Mouse (Mus musculus): Measurements from ENCODE around the gene Capn8.
A peak's percentile ranks its signal among the peaks of the same experiment; 100 is the strongest.

Gene Capn8

DNA sequence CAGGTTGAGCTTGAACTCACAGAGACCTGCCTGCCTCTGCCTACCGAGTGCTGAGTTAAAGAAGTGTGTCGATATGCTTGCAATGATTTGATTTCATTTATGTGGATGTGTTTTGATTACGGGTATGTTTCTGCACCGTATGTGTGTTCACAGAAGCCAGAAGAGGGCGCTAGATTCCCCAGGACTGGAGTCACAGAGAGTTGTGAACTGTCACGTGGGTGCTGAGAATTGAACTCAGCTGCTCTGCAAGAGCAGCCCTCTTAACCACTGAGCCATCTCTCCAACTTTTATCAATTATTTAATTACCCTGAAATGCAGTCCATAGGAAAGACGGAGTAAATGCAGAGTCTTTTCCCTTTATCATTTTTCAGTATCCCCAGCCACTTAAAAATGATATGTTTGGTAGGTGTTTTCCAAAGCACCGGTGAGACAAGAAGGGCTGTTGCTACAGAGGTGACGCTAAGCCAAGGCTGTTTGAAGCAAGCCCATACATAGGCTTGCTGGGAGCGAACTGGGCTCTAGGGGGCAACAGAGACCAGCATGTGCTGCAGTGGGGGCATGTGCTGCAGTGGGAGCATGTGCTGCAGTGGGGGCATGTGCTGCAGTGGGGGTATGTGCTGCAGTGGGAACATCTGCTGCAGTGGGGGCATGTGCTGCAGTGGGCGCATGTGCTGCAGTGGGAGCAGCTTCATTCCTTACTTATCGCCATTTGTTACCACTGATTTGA, 11.0 kb upstream of the Capn8 start:
- DNase-seq = peak; percentile 64

DNA sequence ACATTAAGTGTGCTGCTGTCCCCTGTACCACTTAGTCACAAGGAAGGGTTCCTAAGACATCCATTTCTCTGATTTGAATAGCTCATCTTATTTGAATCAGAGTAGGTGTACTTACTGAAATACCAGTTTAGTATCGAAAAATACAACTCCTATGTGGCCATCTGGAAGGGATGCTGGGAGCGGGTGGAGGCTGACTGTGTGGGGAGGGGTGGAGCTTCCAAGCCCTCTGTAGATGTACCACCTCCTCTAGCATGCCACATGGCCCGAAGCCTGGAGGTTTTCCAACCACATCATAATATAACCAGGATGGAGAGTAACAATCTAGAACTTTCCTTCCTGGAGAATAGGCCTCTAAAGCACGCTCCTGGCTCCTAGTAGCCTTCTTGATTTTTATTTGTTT, 6.5 kb upstream of the Capn8 start:
- no peak for DNase-seq

DNA sequence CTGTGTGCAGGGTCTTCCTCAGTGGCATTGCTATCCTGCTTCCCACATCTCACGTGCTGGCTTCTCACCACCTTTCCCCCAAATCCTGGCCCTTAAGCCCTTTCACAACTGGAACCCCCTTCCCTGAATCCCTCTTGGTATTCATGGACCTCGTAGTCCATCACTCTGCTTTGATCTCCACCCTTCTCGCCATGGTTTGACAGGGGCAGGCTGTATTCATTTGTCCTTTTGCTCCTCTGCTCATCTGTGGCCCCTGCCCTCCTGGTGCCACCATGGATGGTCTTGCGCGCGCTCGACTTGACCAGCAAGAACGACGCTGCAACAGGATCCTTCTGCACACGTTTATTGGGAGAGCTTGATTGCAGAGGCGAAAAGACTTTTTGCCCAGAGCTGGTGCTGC, 5.3 kb upstream of the Capn8 start:
- DNase-seq = no peak

DNA sequence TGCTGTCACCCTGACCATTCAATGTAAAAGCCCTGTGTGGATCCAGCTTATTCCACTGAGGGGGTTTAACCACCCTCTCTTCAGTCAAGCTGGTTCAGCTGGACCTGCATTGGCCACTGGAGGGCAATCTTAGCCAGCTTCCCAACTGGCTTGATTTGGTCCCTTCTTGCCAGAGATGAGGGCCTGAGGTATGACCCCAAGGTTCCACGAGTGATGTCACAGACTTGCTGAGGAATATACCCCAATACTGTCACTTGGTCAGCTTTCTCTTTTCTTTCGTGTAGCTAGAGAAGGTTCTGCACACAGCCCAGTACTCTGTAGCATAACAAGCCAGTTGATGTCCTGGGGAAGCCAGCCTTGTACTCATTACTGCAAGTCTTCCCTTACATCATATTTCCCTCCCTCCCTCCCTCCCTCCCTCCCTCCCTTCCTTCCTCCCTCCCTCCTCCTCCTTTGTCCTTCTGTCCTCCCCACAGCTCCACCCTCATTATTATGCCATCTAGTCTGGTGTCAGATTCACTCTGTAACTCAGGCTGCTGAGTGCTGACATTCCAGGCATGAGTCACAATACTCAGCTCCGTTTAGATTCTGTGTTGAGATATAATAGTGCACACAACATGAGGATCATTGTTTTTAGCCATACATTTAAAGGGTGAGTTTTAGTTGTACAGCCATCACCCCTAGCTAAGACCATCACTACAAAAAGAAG, 4.3 kb upstream of the Capn8 start:
- peak; percentile 78 for DNase-seq

DNA sequence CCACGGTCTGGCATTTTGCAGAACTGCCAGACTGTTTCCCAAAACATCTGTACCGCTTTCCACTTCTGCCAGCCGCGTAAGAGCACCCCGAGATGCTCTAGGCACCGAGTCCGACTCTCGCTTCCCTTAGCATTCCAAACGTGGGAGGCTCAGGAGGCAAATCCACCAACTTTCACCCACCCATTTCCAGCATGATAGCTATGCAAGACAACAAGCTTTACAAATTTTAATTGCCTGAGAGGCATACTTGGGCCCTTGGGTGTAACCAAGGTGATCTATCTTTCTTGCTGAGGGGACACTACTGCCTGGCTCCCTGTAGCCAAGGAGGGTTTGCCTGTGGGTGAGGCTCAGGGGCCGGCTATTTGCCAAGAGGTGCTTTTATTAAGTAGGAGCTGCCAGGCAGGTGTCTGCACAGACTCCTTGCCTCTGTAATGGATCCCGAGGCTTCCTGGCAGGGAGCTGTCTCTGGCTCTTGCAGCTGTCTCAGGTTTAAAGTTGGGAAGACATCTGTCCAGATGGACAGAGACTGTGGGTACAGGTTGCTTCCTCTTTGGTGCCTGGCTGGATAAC, 2.8 kb upstream of the Capn8 start:
- no peak for DNase-seq

DNA sequence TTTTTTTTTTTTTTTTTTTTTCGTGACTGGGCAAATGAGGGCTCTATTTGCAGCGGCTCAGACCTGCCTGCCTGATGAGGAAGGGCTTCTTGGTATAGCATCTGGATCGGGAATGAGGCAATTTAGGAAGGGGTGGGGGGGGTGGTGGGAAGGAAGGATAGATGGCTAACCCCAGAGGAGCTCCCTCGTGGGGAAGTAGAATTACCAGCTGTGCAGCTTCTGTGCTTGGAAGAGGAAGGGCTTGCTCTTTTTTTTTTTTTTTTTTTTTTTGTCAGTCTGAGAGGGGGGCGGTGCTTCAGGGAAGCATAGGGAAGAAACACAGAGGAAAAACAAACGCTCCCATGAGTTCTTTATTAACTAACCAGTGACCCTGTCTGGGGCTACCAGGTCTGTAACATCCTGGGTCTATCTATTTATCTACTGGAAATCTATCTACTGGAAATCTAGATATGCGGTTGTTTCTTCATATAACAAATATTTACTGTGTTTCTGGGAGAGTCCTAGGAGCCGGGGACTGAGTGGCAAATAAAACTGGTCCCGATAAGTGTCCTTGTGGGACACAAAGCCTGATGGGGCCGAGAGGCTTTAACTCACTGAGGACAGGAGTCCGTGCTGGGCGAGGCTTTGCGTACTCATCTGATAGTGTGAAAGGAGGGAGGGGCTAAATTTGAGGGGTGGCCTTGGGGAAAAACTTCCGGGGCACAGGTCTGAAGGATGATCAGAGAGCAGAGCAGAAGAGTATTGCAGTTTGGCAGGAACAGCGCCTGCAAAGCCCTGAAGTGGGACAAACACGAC, 2.0 kb upstream of the Capn8 start:
- DNase-seq = no peak

DNA sequence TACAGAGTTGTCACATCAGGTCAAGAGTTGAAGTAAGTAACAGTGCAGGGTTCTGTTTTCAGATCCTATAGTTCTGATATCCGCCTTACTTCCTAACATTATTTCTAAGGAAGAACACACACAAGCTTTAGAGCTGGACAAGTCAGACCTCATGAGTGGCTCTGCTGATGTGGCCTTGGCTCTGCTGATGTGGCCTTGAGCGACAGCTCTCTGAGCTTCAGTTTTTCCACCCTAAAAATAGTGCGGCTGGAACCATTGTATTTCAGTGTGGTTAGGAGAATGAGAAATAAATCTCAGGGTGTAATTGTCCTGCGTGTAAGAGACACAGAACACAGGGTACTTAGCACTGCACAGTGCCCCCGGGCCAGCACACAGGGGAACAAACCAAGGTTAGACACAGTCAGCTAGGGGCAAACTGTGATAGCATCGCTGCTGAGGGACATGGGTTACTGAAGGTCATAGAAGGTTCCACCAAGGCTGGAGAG, 586 bp downstream of the Capn8 start:
- DNase-seq = no peak

DNA sequence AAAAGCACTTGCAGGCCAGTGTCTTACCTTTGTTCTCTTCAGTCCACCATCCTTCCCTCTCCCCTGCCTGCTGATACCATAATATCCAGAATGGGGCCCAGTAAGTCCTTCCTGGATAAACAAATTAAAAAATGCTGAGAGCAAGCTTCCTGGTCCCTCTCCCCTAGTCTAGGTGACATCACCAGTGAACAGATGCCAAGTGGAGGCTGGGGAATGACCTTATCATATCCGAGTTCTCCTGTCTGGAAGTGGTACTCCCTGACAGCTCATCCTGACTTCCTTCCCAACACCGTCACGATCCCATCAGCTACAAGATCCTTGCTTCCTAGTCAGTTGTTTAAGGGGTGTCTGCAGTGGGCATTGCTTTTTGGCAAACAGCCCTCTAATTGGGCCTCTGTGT, 6.3 kb downstream of the Capn8 start:
- no peak for DNase-seq

DNA sequence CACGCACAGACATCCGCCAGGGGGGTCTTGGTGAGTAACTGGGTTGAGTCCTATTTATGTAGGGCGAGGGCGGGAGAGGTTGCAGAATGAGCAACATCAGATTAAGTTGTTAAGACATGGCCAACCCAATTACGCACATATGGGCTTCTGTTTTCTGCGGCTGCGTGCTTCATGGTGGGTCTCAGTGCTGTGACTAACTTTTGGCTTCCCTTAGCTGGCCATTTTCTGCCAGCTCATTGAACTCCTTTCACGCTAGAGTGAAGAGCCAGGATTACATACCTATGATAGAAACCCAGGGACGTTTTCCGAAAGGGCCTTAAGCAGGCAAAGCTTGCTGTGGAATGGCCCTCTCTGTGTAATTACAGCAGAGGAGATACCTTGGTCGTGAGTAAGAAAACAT, 7.2 kb downstream of the Capn8 start:
- DNase-seq = peak; percentile 67

DNA sequence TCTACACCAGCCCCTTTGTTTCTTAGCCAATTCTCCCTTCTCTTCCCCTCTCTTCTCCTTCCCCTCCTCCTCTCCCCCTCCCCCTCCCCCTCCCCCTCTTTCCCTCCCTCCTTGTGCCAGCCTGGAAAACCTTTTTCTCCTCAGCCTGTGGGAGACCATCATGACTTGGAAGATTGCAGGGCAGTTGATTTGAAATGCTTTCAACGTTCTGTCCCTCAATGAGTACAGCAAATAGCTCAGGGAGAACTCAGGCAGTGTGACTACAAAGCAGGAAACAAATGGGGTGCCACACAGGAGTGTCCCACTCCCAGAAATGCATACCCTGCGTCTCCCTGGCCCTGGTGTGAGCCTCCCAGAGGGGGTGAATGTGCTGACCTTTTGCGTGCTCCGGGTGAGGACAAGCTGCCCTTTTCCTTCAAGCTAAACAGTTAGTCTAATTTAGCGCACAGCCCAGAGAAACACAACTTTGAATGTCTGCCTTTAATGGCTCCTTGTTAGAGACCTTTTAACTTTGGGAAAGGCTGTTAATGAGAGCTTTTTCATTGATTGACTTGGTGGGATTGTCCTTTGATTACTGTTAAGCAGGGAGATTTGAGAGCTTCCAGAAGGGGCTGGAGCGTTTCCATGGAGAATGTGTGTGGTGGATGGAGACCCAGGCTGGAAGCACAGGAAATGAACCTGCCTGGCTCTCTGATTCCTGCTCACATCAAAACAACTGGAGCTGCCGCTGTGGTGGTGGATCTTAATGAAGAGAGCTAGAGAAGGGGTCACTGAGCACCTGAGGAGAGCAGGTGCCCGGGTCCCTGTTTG, 9.3 kb downstream of the Capn8 start:
- no peak for DNase-seq

DNA sequence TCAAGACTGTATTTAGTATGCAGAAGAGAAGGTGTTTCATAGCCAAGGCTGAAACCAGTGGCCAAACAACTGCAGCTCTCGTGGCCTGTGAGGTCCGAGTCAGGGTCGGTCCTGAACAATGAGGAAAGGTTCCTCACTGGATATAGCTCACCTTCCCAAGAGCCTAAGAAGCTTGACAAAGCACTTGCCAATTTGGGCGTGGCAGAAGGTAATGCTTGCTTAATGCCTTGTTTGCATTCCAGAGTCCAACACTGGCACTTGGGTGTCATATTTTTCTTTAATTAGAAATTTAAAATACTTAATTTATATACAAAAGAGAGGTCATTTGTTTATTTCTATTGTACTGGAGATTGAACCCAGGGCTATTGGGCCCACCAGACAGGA, 9.9 kb downstream of the Capn8 start:
- no peak for DNase-seq

DNA sequence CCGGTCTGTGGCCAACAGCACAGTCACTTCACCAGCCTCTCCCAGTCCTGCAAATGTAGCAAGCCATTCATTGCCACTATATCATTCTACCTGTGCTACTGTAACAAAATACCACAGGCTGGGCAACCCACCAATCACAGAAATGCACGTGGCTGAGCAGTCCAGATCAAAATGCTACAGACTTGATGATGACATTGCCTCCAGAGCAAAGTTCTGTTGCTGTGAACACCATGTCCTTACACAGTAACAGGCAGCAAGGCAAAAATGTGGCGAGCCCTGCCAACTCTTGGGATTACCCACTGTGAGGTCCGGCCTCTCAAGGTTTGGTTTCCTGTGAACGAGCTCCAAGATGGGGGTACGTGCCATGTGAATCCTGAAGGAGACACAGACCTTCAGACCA, 19.4 kb downstream of the Capn8 start:
- DNase-seq = no peak

DNA sequence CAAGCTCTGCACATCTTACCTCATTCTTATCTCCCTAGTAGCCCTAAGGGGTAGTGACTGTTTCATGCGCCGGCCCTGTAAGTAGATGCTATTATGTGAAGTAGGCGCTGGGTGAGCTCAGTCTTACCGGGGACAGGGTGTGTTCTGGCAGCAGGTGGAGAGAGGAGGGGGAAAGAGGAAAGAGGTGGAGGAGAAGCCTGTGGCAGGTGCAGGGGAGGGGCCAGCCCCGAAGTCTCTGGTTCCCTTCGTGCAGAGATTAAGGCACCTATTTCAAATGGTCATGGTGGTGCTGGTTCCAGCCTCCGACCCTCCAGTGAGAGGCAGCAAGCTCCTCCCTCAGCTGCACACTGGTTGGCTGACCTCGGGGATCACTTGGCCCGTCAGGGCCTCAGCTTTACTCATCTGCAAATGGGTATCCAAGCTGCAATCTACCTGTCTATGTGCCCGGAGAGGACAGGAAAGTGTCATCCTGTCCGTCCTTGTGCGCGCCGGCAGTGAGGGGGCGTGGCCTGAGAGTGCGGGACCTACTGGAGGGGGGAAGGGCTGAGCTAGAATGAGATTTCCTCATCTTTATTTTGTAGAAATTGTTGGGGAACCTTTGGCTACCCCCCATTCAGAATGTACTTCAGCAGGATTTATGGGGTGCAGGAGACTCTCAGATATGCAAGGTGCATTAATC, 20.5 kb downstream of the Capn8 start:
- DNase-seq = no peak

DNA sequence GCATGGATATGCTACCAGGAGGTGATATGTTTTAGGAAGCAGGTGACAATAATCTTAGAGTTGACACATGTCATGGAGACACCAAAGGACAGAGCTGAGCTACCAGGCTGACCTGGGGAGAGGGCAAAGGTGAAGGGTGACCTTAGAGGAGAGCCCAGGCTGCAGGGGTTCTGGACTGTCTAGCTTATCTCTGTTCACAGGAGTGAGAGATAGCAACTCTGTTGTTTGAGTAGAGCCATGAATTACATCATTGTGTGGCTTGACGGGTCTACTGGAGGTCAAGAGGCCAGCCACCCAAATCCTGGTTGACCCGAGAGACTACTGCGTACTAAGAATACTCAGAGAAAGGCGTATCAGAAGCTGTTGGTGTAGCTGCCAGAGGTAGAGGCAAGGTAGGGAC, 22.9 kb downstream of the Capn8 start:
- DNase-seq = no peak

DNA sequence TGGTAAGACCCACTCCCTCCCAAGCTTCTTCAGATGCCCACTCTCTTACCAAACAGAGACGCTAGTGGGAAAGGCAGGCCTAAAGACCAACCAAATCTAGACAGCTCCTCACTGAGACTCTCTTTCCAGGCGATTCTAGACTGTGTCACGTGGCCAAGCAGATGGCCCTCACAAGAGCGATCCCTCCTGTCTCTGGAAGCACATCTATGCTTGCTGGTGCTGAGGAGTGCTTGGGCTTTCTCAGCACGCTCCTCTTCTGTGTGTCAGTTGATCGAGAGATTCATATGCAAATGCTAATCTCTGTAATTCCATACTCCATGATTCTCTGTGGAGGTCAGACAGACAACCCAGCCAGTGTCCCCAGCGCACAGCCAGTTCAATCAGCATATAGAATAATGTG, 26.7 kb downstream of the Capn8 start:
- DNase-seq = no peak

DNA sequence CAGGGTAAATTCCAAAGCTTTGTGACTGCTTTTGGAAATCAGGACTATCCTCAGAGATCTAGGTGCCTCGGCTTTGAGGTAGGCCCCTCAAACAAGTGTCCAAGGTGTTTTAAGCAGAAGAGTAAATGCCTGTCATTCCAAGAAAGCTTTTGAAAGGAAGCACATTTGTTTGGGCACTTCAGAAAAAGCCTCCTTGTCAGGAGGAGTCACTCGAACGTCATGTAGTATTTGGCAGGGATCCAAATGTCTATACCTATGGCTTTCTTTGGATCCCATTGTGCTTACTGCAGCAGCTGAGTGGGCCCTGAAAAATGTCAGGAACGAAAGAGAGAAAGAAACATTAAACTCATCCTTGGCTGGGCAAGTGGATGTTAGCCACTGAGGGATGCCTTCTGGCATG, 27.6 kb downstream of the Capn8 start:
- DNase-seq = no peak

DNA sequence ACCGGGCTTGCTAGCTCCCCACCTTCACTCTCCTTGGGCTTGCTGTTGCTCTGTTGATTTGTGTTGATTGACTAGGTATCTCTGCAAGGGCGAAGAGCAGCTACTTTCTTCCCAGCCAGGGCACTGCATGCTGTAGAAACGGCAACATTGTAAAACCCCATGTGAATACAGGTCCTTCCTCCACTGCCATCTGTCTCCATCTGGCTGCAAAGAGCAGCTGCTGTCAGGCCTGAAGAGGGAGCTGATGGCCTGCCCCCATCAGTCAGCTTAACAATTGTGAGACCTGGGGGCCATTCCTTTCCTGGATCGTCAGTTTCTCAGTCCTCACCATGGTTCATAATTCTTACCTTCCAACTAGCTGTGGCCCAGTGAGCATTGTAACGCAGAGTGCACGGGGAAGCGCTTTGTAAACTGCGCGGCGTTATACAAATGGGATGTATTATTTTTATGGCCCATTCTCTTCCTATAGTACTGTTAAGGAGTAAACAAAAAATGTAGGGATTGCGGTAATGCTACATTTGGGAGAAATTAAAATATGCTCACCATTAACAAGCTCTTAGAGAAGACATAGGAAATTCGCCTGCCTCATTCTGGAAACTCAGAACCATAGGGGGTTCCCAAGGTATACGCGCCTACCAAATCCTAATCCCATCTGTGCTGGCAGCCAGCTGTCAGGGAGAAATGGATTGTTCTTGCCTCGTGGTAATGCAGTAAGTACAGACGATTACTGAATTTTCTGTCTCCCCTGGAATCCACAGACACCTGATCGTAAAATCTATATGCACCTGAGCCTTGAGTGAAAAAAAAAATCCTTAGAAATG, 40.7 kb downstream of the Capn8 start:
- peak; percentile 40 for DNase-seq

DNA sequence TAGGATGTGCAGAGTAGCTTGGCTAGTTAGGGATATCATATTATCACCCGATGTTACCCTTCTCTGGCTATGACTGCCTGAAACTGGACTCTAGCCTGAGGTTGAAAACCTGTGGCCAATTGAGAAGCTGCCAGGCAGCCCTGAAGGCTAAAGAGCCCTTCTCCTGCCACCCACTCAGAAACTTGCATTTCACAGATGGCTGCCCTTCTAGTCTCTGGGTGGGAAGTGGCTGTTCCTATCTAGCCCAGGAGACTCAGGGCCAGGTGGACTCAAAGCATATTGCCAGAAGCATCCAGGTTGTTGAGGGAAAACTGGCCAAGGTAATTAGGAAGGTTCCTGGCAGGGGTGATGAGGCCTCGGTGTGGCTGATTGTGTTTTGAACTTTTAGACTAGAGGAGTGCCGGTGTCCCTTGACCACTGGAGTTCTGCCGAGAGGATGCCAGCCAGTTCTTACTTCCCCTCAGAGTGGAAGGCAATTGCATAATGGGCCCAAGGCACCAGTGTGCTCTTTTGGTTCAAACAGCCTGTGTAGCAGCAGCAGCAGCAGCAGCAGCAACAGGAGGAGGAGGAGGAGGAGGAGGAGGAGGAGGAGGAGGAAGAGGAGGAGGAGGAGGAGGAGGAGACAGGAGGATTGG, 45.0 kb downstream of the Capn8 start:
- no peak for DNase-seq

DNA sequence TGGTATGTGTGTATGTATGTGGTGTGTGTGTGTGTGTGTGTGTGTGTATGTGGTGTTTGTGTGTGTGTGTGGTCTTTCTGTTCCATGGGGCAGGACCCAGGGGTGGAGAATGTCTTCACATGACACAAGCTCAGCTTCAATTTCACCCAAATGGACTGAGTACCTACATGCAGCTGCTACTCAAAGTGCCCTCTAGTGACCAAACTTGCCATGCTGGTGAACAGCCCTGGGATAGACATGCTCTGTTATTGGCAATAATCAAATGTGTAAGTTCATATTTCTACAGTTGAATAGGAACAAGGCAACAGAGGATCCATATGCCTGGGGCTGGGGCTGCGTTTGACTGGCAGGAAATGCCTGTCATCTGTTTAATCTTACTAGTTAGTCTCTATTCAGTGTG, 50.7 kb downstream of the Capn8 start:
- DNase-seq = no peak

DNA sequence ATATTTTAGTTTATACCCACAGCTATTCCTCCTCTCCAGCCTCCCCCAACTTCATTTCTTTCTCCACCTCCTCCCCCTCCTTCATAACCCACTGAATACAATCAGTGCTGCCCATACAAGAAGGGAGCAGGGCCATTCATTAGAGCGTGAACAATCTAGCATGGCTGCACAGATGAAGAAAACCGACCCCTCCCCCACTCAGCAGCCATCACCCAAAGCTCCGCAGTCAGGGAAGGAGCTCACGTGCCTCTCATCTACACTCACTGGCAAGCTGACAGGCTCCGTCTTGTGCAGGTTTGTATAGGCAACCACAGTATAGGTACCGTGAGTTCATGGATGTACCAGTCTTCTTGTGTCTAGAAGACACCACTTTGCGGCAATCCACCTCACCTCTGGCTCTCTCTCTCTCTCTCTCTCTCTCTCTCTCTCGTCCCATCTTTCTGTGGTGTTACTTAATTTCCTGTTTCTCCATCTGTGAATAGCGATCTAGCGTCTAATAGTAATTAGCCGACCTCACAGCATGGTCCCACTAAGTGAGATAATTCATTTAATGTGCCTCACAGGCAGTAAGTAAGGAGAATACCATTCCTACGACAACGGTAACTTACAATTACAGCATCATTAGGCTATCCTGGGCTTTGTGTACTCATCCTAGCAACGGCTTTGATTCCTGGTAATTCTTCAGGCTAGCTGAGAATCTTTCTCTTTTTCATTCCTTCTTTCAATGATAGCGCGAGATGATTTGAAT, 53.6 kb downstream of the Capn8 start:
- peak; percentile 88 for DNase-seq
